Mouse (Mus musculus): ENCODE measurements at regions not wholly inside any gene's neighbourhood (a gene's known extent, or its start where the extent isn't known, plus 50 kb on each side); places are given as distances from the start of the nearest gene placed in this dataset.
A peak's percentile ranks its signal among the peaks of the same experiment; 100 is the strongest.

DNA sequence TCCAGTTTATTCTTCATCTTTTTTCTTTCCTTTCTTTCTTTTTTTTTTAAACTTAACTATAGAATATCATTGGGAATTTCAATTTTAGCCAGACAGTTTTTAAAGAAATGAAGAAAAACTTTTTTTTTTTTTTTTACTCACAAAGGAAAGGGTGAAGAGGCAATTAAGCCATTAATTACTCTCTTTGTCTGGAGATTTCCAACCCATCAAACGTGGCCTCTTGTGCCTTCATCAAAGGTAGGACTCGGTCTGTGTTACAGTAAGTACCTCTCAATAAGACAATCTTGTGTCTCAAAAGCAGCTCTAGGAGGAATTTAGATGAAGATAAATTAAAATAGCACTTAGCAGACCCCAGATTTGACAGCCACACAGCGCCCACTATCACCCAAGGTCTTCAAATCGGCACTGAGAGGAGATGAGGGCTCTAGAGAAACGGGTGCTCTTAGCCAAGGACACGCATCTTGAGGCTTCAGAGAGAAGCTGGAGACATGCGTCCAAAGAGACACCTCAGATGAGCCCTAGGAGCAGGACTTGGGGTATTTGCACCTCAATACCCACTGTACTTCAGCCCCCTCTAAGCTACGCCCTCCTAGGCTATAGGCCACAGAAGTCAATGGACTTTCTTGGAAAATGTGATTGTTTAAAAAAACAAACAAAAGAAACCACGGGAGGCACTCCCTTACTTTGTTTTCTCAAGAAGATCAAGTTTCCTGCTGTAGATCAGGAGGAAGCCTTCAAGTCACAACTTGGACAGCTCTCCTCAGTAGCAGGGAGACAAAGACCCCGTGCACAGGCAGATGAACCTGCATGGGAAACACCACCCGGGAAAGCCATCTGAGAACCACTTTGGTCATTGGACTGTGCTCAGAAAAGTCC is 176.8 kb upstream of the Spred2 start:
- no peak for DNase-seq (ENCODE audit: low spot score in 2 of 2)

DNA sequence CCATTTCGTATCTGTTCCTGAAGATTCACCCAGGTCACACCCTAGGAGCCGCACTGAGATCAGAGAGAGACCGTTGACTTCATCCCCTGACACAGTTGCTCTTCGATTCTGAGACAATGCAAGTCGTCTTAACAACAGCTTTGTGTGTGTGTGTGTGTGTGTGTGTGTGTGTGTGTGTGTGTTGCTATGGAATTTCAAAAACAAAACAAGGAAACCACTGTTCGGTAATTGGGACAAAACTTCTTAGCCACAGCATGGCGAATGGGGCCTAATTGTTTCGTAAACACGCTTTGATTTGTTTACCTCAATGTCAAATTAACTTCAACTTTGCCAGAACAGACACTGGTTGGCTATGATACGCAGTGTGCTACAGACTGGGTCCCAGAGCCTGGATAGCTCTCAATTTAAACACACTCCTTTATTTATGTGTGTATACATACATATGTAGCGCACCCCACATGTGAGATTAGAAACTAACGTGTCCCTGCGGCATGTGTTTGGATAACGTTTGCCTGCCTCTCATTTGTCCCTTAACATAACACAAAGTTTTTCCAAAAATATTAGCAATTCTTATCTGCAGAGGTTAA is 176.1 kb upstream of the Spred2 start:
- DNase-seq (ENCODE audit: low spot score in 2 of 2), result no peak

DNA sequence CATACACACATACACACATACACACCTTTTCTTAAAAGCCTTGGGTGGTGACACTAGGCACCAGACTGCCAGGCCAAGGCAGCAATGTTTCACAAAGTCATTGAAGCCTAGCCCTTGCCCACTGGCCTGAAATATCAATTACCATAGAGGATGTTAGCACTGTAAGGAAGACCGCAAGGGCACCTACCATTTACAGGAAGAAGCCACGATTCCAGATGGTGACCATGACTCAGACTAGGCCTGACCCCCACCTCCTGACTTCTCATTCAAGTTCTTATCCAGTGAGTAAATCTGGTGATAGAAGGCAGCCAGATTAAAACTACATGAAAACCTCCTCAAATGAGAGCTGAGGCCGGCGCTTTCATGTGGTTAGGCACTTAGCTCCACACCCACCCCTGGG is 165.3 kb upstream of the Spred2 start:
- no peak for DNase-seq (ENCODE audit: low spot score in 2 of 2)

DNA sequence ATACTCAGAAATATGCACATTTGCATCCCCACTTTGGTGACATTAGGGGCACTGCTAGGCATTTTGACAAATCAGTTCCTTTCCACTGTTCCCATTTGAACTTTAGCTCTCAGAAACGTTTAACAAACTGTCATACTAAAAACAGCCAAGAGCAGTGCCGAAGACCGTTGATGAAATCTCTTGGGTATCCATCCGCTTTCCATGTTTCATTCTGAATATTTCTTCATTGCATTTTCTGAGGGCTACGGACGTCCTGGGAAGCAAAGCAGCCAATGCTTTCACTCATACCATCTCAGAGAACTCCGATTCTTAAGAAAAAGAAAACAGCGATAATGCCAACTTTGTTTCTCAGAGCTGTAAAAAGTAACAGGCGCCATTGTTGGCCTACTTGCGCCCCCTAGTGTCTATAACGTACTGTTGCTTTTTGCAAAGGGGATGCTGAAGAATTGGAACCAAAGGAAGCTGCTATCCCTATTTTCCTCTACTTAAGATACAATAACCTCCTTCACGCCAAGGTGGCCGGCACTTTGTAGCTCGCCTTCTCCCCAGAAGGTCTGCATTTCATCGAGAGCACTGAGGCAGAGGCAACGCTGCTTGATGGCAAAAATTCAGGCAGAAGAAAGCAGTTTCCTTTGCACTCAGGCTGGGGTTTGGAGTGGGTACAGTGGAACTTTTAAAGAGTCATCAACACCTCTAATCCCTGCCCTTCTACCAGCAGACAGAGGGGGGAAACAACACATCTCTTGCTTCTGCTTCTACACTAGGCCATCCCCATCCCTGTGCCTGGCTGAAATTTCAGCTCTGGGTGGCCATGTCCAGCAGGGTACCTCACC is 163.1 kb upstream of the Spred2 start:
- peak; percentile 50 to 64 for DNase-seq (ENCODE audit: low spot score in 2 of 2)

DNA sequence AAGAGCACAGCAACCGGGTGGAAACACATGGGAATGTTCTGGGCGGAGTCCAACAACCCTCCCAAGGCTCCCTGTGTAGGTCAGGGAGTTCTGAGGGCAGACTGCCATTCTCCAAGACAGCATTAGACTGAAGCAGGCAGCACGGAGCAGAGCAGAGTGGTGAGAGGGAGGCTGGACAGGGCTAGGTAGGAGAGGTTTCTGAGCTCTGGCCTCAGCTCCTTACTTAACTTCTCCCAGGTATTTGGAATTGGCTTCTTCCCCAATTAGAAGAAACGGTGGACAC is 162.5 kb upstream of the Spred2 start:
- DNase-seq (ENCODE audit: low spot score in 2 of 2), result no peak

DNA sequence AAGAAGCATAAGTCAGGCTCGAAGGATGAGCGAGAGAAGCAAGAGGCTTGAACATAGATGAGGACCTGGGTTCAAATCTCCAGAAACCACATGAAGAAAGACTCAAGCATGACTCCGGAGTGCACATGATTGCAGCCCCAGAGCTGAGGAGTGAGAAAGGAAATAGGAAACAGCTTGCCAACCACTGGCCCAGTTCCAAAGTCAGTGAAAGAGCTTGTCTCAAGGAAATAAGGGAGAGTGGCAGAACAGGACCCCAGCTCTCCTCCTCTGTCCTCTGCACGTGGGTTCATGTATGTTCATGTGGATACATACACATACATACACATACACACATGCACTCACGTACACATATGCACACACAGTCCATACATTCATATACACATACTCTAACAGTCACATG is 156.9 kb upstream of the Spred2 start:
- no peak for DNase-seq (ENCODE audit: low spot score in 2 of 2)

DNA sequence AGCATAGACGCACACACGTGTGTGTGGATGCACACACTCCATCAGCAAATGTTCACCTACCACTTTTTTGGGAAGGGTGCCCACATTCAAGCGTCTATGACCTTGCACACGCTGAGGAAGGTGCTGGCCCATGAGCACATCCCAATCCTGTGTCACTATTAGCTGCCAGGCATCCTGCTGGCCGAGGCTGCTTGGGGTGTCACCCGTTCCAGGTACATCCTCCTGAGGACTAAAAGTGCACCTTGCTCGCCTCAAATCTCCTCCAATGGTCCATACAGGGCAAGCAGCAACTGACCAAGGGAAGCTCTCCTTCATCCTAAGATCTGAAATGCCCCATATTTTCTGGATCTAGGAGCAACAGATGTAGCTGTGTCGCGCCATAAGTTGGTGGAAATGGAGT is 156.3 kb upstream of the Spred2 start:
- DNase-seq (ENCODE audit: low spot score in 2 of 2), result no peak

DNA sequence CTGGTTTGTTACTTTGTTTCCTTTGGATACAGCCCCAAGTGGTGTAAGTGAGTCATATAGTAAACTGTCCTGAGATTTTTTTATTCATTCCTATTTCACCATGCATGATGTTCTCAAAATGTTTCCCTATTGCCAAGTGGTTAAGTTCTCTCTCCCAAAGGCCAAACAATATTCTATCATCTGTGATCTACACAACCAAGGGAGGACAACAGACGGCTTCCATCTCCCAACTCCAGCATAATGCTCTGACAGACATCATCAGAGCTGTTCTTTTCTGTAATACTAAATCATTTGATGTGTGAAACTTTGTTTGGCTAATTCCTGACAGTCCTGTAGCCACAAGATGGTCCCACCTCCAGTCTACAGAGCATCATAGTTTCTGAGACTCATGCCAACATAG is 155.2 kb upstream of the Spred2 start:
- DNase-seq (ENCODE audit: low spot score in 2 of 2), result no peak

DNA sequence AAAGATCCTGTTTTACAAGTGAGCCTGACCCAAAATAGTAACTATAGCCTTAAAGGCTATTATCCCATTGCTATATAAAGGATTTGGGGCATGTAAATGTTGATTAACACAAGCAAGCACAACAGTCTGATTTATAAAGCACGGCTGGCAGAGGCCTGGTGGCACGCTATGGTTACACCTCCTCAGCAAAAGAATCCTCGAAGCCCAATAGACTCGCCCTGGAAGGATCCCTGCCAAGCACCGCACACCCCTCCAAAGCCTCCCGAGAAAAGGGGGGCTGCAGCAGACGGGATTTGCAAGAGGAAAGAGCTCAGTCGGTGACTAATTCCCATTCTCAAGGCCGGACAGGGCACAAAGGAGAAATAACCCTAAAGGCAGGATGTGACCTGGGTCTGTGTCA is 150.2 kb upstream of the Spred2 start:
- DNase-seq (ENCODE audit: low spot score in 2 of 2), result no peak

DNA sequence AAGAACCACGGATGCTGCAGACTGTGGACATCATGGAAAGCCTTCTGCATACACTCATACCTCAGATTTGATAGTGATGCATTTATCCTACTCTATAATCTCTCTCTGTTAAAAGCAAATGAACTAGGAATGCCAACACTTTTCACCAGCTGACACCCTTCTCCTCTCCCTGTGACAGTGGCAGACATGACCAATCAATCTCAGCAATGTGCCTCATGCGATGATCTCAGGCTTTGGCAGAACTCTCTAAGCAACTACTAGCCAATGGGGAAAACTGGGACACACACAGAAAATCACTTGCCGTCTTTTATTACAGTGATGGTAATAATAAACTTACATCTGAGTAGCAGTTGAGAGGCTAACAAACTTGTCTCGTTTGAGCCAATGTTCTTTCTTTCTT is 148.4 kb upstream of the Spred2 start:
- no peak for DNase-seq (ENCODE audit: low spot score in 2 of 2)

DNA sequence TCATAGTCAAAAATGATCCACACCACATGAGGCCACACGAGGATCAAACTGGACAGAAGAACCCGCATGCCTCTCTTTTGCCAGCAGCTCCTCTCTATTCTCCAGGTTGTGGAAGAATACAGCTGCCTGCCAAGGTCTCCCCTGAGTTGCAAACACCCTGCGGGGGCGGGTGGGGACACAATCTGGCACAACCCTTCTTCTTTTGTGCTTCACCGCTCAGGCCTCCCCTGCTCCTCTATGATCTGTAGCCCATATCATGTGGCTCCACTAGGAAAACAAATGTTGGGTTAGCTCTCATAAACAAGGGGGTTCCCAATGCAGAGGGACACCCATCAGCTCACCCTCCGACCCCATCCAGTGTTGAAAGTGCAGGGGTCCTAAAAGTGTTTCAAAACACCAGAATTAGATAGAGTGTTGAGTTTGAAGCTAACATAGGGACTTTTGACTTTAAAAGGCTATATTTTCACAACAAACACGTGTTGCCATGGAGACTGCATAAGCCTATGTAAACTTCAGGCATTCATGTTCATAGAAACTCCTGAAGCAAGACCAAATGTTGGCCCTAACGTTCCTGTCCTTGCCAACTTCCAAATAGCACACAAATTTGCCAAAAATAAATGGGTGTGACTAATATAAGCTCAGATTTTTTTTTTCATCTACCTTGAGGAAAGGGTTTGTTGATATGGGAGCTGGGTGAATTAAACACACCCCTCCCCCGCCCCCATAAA is 147.5 kb upstream of the Spred2 start:
- no peak for DNase-seq (ENCODE audit: low spot score in 2 of 2)

DNA sequence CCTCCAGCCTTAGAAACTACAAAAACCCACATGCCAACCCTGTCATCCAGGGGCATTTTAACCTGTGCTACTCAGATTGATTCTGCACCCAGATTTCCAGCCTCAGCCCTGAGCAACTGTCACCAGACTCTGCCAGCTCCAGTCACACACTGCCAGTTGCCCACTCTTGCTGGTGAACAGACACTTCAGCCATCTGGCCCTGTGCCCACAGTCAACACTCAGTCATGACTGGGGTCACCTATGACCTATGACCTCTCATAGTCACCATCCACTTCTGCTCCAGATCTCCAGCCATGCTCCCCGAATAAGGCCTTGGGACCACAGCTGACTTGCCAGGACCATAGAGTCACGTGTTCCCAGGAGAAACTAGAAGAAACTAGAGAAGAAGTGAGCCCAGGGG is 146.0 kb upstream of the Spred2 start:
- no peak for DNase-seq (ENCODE audit: low spot score in 2 of 2)

DNA sequence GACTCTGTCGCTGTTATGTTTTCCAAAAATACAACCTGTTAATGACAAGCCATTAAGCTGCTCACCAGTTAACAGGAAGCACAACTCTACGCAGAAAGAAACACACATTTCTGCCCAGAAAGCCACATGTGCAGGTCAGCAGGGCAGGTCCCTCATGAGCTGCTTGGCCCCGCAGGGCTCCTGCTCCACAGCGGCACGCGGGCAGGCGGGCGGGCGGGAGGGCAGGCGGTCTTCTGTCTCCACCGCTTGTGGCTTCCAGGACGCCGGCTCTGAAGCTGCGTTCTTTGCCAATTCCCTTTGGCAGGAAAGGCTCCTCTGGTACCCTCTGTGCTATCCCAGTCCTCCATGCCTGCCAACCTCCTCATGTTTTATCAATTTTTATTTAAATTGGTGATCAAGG is 139.1 kb upstream of the Spred2 start:
- DNase-seq (ENCODE audit: low spot score in 2 of 2), result no peak

DNA sequence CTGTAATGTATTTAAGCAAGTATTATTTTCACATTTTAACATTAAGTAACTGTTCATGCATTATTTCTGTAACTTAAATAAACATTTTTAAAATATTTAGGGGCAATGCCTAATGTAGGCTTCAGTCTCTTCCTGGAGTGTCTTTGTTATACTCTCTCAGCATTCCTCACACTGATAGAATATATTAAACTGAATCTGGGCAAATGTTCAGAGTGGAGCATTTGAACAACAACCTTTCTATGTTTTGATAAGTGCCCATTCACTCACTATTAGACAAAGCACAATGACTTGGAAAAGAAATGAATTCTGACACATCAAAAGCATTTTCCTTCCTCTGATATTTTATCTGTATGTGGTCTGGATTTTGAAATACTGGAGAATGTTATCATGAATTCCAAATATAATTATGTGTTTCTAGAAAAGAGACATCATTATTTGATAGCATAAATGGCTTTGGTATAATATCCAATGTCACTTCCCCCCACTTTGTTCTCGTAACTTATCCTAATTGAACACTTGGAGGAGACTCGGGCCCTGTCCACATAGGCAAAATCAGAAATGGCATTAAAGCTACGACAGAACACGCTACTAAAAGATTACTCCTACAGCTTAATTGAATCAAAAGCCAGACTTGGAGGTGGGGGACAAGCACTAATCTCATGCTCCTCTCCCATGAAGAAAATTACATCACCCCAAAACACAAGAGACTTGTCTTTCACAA is 127.1 kb upstream of the Spred2 start:
- DNase-seq (ENCODE audit: low spot score in 2 of 2), result no peak

DNA sequence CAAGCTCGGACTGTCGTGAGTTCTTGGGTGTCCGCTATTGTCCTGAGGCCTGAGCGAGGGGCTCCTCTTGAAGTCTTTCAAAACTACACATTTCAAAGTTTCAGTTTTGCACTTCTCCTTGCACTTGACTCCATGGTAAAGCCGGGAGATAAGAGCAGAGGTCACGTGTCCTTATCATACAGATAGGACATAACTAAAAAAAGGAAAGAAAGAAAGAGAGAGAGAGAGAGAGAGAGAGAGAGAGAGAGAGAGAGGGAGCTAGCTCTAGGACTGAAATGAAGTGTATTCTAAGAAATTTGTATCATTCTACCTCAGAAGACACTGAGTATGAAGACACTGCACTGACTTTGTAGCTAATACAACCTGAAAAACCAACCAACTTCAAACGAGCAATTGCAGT is 114.8 kb upstream of the Spred2 start:
- DNase-seq (ENCODE audit: low spot score in 2 of 2), result no peak

DNA sequence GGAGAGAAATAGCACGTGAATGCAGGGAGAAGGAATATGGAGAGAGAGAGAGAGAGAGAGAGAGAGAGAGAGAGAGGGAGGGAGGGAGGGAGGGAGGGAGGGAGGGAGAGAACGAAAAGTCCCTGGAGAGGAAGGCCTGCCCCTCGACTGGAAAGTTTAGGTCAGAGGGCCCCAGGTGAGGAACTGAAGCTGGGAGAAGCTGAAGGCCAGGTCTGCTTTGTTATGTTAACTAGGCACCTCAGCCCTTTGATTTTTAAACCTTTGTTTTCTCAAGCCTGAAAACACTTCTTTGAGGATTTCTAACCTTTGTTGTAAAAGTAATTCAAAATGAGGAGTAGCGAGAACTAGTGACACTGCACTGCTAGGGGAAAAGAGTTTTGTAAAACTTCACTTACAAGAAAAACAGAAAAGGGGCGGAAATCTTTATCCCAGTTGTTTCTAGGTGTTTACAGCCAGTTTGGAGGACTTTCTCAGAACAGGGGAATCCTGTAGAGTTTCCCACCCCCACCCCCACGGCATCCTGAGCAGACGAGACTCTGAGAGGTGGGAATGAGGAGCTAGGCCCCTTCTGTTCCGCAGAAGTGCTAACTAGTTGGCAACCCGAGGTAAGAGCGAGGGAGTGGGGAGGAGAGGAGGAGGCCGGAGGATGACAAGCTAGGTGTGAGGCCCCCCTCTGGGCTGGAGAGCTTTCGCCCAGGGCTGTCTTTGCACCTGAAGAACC is 112.7 kb upstream of the Spred2 start:
- no peak for DNase-seq (ENCODE audit: low spot score in 2 of 2)

DNA sequence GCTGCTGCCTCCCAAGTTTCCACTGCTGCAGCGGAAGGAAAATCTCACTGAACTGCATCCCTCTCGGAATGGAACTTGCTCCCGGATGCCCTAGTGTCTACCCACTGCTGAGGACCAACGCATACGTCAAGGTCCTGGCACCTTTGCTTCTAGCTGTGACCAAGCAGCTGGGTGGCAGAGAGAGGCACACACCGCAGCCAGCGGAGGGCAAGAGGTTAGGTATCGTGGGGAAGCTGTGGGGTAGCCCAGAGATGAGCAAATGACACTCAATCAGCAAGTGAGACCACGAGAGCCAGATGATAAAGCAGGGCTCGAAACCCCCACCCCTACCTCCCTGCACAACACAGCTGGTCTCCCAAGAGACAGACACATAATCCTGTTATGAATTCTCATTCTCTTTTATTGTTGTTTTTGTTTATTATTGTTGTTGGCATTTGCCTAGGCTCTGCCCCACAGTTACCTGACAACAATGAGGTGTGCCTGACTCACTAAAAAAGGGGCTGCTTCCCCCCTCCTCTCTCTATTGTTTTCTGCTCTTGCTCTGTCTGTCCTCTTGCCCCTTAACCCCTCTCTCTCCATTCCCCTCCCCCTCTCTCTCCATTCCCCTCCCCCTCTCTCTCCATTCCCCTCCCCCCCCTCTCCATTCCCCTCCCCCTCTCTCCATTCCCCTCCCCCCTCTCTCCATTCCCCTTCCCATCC is 112.0 kb upstream of the Spred2 start:
- no peak for DNase-seq (ENCODE audit: low spot score in 2 of 2)

DNA sequence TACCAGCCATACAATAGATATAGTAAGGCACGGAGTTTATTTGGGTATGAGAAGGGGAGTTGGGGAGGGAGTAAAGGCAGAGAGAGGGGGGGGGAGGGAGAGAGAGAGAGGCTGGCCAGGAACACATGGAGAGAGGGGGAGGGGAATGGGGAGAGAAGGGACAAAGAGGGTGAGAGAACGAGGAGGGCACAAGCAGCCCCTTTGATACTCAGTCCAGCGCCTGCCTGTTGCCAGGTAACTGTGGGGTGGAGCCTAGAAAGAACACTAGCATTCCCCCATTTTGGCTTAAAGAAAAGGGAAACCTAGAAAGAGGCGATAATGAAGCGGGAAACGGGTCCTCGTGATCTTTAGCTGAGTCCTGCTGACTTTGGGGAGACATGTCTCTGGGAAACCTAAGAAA is 110.6 kb upstream of the Spred2 start:
- no peak for DNase-seq (ENCODE audit: low spot score in 2 of 2)

DNA sequence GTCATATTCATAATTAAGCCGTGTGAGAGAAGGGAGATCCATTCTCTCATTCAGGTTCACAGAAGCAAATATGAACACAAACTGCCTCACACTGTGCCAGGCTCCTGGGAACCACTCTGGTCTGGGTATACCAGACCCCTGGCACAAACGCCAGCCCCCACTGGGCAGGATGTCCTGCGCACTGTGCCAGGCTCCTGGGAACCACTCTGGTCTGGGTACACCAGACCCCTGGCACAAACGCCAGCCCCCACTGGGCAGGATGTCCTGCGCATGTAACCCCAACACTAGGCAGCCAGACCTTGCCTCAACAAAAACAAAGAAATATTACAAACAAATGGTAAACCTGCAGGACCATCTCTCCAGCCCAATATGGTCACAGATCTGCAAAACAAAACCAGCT is 101.2 kb upstream of the Spred2 start:
- DNase-seq (ENCODE audit: low spot score in 2 of 2), result no peak

DNA sequence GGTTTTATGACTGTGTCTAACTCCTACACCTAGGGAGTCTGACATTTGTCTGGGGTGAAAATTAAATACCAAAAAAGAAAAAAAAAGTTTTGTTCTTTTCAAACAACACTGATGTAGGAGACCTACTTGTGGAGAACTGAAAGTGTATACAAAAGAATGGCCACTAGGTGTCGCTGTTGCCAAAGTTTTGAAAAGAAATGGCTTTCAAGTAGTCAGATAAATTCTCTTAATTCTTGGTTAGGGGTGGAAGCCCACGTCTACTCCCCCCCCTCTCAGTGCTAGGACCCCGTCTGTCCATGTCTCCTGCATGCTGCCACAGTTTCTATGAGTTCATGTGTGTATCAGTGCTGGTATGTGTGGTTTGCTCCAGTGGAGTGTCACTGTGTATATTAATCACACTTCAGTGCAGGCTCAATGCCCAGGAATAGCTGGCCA is 100.7 kb upstream of the Spred2 start:
- DNase-seq (ENCODE audit: low spot score in 2 of 2), result peak; percentile 42 to 53
